Mouse (Mus musculus) MEL-GATA-1-ER (cell line): ENCODE results near the gene Nup98.

Experiments used
- DNase-seq: peaks from one replicate; pipeline ENCODE4 v3.0.0-alpha.2; 2012; ENCODE audit warnings: low read depth; ENCODE audit errors: extremely low read depth

Gene Nup98

DNA sequence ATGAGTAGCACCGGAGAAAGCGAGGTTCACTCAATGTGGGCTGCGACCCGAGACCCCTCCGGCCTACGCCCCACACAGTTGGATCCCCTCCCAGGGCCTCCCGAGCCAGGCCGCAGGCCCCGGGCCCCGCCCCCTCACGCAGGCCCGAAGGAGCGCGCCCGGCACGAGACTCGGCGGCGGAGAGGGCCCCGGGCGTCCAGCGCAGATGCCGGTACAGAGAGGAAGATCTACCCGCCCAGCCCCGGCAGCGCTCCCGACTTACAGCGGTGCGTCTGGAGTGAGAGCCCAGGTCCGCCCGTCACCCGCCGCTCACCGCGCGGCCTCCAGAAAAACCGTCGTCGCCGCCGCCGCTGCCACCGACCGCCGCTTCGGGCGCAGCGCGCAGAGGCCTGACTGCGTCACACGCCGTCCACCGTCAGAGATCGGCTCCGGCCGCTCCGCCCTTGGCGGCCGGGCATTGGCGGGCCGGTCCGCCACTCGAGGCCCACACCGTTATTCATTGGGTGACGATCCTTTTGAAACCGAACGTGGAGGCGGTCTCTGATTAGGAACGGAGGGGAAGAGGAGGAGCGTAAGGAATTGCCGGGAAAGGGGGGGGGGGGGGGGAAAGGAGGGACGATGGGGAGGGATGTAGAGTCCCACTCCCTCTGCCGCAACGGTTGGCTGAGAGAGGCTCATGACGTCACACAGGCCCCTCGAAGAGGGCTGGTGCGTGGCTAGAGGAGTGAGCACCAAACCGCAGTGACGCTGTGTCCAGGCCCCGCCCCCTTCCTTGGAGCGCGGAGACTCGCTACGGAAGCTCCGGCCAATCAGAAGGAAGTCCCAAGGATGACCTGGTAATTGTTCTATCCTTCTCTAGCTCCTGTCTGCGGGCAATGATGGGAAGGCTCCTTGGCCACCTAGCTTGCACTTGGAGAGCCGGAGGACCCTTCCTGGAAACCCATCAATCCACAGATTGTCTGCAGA is at the start of gene Nup98, which contains the start of gene Pgap2:
Nup98 (minus strand) TSS at position 421 of the 966 bp plus-strand sequence.
Pgap2 (plus strand) TSS at position 453 of the 966 bp plus-strand sequence.
- DNase-seq, result peak; percentile 98

- DNase-seq, result no peak
Measured at GRCm38 (mm10) chr7:102258753-102259152, 48.8 kb upstream of the Nup98 start.

DNA sequence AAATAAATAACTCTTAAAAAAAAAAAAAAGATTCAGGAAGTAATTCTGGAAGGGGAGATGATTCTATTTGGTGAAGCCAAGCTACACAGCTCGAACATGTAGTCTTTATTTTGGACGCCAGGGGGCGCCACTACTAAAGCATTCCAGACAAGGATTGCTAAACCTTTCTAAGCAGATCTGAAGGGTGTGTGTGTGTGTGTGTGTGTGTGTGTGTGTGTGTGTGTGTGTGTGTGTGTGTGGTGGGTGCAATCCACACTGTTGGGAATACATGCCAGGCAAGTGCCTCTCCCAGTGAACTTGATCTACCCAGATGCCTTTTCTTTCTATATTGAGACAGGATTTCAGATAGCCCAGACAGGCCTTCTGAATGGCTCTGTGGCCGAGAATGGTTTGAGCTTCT is 48.2 kb upstream of the Nup98 start:
- DNase-seq, result no peak

DNA sequence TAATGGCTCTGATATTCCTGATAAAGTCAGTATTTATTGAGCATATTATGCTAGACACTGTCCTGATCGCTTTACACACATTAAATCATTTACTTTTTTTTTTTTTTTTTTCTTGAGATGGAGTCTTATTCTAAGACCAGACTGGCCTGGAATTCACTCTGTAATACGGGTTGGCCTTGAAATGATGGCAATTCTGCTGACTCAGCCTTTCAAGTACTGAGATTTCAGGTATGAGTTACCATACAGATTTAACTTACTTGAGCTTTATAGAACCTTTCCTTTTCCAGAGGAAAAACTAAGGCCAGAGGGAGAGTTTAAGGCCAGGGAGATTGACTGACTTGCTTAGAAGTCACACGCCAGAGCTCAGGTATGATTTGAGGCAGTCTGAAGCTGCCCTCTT is 46.7 kb upstream of the Nup98 start:
- DNase-seq, result no peak

- DNase-seq, result no peak
Measured at GRCm38 (mm10) chr7:102255954-102256353, 46.0 kb upstream of the Nup98 start, which contains the start of gene Rhog. Rhog (minus strand) TSS chr7:102256054.

- DNase-seq, result no peak
Measured at GRCm38 (mm10) chr7:102253631-102254030, 43.7 kb upstream of the Nup98 start.

DNA sequence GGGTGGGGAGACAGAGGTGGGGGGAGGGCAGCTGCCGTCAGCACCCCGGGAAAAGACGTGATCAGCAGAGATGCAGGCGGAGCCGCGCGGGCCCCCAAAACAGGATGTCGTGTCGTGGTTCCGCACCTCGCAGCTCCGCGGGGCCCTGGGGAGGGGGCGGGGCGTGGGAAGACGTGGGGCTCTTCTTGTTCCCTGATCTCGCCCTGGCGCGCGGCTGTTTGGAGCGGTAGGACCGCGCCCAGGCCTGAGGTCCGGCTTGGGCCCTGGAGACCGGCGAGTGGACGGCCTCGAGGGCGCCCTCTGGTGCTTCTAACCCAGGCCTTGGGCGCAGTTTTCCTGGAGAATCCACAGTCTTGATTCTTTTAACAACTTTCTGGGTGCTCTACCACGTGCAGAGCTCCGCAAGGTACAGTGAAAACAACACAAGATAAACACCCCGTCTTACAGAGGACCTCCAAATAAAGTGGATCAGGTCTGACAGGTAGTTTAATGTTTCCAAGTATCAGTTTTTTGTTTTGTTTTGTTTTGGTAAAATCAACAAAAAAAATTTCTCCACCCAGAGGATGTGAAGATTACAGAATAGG is 40.7 kb upstream of the Nup98 start:
- no peak for DNase-seq

DNA sequence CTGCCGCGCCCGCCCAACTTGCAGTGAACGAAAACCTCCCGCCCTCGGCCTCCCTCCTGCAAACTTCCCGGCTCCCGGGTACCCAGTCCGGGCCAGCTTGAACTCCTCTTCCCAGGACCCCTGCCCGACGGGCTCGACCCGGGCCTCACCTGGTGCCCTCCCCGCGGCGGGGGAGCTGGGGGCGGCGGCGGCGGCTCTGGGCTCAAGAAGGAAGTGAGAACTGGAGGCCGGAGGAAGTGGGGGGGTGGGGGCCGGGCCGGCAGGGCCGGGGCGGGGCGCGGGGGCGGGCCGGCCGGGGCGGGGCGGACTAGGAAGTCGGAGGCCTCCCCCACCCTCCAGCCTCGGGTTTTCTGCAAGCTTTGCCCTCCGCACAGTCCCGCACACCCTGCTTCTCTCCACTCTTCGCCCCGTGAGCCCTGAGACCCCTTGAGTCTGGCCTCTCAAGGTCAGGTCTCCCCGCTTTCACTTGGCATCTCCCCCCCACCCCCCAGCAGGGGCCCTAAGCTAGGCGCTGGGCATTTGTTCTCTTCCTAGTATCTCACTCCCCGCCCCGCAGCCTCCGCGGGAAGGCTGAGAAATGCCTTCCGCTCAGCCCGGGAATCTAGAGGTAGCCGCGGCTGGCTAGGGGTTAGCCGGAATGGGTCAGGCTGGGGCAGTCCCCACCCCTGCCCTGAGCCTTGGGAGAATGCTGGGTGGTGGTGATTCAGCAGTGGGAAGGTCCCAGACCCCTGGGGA is 40.1 kb upstream of the Nup98 start:
- no peak for DNase-seq

DNA sequence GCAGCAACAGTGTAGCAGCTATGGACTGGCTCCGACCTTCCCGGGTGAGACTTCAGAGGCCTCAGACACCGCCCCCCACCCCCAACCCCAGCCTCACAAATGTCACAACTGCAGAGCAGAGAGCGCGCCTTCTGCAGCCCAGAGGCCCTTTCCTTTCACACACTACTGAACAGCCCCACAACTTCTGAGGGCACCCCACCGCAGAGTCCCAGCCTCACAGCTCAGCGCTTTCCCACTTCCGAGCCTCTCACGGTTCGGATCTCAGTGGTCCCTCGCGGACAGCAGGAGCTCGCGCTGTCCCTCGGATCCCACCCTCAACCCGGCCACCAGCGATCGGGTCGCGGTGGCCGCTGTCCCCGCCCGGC is 39.5 kb upstream of the Nup98 start:
- no peak for DNase-seq

DNA sequence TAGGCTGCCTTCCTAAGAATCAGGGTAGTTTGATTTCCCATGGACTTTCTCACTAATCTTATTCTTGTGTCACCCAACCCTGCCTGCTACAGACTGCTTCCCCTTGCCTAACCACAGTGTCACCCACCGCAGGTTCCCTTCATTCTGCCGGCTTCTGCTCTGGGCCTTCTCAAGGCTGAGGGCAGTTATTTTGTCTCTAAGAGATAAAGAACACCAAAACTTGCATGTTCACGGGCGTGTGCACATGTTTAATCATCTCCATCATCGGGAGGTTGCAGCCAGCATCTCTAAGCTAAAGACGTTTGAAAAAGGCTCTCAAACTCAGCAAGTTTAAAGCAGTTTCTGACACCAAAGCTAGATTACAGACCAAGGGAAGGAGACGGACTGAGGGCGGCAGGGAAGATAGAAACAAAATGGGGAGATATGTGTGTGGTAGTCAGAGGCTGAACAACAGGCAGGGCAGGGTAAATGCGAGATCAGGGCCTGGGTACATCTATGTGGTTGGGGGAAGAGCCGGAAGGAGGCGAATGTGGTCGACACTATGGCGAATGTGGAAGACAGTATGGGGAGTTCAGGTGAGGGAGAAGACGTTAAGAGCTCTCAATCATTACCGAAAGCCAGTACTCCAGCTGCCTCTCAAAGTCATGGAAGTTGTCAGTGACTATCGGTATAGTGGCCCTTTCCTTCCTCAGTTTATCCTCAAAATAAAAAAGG is 38.9 kb upstream of the Nup98 start:
- no peak for DNase-seq

DNA sequence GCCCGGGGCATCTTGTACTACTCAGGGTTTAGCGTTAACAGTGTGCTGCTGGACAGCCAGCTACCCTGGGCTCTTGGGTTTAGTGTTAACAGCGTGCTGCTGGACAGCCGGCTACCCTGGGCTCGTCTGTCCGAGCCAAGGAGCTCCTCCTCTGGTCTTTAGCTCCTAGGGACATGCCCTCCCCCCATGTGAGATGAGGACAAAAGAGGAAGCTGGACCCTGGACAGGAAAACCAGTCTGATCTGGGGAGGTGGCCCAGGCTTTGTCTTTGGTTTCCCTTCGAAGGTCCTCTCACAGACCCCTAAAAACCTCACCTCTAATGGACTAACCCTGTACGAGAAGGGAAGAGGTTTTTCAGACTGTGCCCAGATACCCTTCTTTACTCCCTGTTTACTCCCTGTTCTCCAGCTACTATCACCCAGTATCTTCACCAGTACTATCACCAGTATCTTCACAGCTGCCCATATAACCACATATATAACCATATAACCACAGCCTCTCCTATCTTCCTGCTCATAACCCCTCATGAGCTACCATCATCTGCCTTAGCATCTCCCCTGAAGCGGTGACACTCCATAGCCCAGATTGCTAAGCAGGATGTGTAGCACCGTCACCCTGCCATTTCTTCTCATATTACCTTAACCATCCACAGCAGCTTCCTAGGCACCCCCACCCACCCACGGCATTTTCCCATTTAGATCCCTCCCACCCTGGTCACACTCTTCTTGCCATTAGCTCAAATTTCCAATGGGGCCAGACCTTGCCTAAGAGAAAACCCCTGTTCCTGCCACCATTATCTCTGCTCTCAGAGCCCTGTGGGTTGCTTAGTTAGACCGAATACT is 37.2 kb upstream of the Nup98 start:
- no peak for DNase-seq

- no peak for DNase-seq
Measured at GRCm38 (mm10) chr7:102246265-102246664, 36.3 kb upstream of the Nup98 start.

DNA sequence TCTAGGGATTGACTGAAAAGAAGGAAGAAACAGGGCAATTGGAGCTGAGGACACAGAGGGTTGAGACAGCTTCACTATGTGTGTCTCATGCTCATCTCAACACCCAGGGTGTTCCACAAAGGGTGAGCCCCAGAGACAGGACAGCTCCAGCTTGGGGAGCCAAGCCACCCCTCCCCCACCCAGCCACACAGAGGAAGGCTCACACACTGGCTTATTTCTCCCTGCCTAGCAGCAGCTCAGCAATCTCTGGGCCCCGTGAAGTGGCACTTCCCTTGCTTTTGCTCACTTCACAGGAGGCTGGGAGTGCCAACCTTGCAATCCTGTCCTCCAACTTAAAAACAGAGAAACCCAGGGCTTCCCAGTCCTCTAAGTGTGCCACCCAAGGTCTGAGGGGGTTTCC is 35.8 kb upstream of the Nup98 start:
- no peak for DNase-seq

DNA sequence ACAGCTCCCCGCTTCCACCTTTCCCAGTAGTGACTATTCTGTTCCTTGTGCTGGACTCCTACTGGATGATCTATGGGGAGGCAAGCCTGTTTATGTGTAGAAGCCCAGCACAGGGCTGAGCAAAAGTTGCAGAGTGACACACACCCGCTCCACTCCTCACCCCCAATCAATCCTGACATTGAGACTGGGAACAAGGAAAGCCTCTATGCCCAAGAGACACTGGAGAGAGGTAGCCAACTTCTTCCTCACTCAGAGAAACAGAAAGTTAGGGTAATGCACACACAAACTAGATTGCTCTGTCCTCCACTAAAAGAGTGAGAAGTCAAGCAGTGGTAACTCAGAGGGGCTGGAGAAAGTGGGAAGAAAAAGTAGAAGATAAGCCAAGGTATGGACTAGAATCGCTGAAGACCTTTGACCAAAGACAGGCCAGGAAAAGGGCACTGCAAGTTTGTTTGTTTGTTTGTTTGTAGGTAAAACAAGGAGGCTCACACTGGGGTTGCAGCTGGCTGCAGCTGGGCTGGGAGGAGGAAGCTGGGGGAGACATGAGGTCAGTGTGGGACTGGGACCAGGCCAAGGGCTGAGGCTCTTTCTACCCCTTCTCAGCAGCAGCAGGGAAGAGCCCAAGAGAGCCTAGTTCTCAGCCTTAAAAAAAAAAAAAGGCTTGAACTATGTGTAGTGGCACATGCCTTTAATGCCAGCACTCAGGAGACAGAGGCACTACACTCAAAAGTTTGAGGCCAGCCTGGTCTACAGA is 35.0 kb upstream of the Nup98 start:
- no peak for DNase-seq

GRCm38 (mm10) chr7:102243870-102244269 is 33.9 kb upstream of the Nup98 start:
- no peak for DNase-seq

DNA sequence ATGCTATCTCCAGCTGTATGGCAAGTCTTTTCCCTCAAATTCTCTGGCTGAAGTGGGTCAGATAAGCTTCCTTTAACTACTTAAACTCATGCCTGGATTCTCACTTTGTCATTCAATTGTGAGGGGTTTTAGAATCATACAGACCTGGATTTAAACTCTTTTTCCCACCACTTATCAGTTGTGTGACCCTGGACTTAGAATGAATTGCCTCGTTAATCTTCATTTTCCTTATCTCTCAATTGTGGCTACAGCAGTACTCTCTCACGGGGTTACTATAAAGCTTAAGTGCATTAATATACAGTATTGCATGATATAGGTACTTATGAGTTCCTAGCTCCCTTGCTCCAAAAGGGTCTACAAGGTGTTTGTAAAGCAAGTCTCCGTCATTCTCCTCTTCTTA is 32.9 kb upstream of the Nup98 start:
- DNase-seq, result no peak

DNA sequence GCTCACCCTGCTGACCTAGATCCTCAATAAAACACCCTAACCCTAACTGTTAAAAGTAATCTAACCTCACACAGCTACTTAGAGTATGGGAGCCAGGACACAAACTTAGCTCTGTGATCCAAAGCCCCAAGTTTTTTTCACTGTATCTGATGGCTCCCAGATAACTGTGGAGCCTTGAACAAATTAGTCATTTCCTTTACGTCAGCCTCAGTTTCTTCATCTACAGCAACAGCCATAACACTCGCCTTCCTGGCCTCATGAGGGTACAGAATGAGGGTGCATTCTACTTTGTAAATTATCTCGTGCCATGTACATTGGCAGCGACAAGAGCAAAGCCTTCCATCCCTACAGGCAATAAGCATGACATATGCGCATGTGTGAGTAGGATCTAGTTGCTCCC is 32.4 kb upstream of the Nup98 start:
- peak; percentile 46 for DNase-seq

- DNase-seq, result no peak
Measured at GRCm38 (mm10) chr7:102239591-102239990, 29.6 kb upstream of the Nup98 start.

DNA sequence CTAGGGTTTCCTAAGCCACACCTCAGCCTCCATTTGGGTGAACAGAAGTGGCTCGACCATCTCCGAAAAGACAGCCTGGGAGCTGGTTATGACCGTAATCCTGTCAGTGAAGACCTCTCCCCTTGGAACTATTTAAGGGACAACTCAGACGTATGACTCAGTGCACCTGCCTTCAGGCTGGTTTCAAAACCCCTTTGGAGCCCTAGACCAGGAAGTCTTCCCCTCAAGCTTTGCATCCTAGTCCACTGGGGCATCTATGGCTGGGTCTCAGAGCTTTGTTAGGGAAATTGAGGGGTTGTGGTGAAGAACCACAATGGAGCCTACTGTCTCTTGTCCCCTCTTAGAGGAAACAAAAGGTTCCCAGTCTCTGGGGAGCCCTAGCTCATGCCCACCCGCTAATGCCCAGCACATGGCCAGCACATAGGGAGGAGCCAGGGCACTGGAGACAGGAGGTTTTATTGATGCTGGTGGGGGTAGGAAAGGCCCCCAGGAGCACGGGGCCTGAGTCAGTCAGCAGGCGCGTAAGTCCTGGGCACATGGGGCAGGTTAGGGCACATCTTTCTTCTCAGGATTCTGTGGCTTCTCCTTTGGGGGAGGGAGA is 28.8 kb upstream of the Nup98 start:
- no peak for DNase-seq
